Mouse (Mus musculus) embryonic facial prominence, embryonic 11.5 days (tissue): ENCODE data around the gene Slc19a2. TPM values are rescaled to one million over a fixed set of nuclear protein-coding genes. Genes with fewer than 3 reads are reported as not detected.

Experiments
- ATAC-seq: fragments of 200-750 bp; cut with Nextera tagmentation; replicated peaks from 2 replicates; pipeline ENCODE4 v1.8.0; 2017; ENCODE audit warnings: low read depth; ENCODE audit not compliant: insufficient number of reproducible peaks, low FRiP score, low TSS enrichment
- DNase-seq: peaks from one replicate; pipeline ENCODE4 v3.0.0-alpha.2; 2015; ENCODE audit warnings: low spot score
- H3K27ac ChIP-seq: fragments of 300-500 bp; sonication (generic); replicated peaks from 2 replicates; pipeline ENCODE4 v1.5.1; 2014; ENCODE audit warnings: mild to moderate bottlenecking, low read depth, low read length, control low read depth
- H3K27me3 ChIP-seq: fragments of 300-500 bp; sonication (generic); 2 replicates; pipeline ENCODE4 v1.6.1; 2014; ENCODE audit warnings: mild to moderate bottlenecking, low read length, moderate library complexity, mixed read lengths; ENCODE audit not compliant: control insufficient read depth, insufficient read depth
- H3K36me3 ChIP-seq: fragments of 300-500 bp; sonication (generic); replicated peaks from 2 replicates; pipeline ENCODE4 v1.6.1; 2014; ENCODE audit warnings: low read depth, mild to moderate bottlenecking, low read length, moderate library complexity, mixed read lengths; ENCODE audit not compliant: control insufficient read depth, insufficient read depth
- H3K4me1 ChIP-seq: fragments of 300-500 bp; sonication (generic); 2 replicates; pipeline ENCODE4 v1.6.1; 2014; ENCODE audit warnings: low read length, mixed read lengths; ENCODE audit not compliant: control insufficient read depth, insufficient read depth
- H3K4me2 ChIP-seq: fragments of 300-500 bp; sonication (generic); 2 replicates; pipeline ENCODE4 v1.6.1; 2014; ENCODE audit warnings: low read depth, mild to moderate bottlenecking, control low read depth, low read length, moderate library complexity
- H3K4me3 ChIP-seq: fragments of 300-500 bp; sonication (generic); 2 replicates; pipeline ENCODE4 v1.5.1; 2014; ENCODE audit warnings: low read depth, low read length, control low read depth
- H3K9ac ChIP-seq: fragments of 300-500 bp; sonication (generic); replicated peaks from 2 replicates; pipeline ENCODE4 v1.6.1; 2014; ENCODE audit warnings: mild to moderate bottlenecking, control low read depth, low read length
- H3K9me3 ChIP-seq: fragments of 300-500 bp; sonication (generic); replicated peaks from 2 replicates; pipeline ENCODE4 v1.6.1; 2016; ENCODE audit warnings: mild to moderate bottlenecking, low read length, inconsistent platforms, mixed read lengths; ENCODE audit not compliant: control insufficient read depth
- WGBS: fragments of 180-500 bp; shearing (Covaris S2); extraction: QIAGEN DNeasy Blood & Tissue Kit; methylation state at CpG from one replicate; pipeline ENCODE4 v1.1.7; 2014; 5-methylcytosine and 5-hydroxymethylcytosine counted together
- polyA plus RNA-seq: library from polyadenylated mRNA; unstranded; fragments of >200 nt; fragmentation: Nextera tagmentation; extraction: Ambion mirVana; gene quantifications from 2 replicates; pipeline ENCODE4 v1.2.1, GENCODE M21; 2014

Gene Slc19a2
- polyA plus RNA-seq = 10.5 and 11.8 TPM in 2 replicates

DNA sequence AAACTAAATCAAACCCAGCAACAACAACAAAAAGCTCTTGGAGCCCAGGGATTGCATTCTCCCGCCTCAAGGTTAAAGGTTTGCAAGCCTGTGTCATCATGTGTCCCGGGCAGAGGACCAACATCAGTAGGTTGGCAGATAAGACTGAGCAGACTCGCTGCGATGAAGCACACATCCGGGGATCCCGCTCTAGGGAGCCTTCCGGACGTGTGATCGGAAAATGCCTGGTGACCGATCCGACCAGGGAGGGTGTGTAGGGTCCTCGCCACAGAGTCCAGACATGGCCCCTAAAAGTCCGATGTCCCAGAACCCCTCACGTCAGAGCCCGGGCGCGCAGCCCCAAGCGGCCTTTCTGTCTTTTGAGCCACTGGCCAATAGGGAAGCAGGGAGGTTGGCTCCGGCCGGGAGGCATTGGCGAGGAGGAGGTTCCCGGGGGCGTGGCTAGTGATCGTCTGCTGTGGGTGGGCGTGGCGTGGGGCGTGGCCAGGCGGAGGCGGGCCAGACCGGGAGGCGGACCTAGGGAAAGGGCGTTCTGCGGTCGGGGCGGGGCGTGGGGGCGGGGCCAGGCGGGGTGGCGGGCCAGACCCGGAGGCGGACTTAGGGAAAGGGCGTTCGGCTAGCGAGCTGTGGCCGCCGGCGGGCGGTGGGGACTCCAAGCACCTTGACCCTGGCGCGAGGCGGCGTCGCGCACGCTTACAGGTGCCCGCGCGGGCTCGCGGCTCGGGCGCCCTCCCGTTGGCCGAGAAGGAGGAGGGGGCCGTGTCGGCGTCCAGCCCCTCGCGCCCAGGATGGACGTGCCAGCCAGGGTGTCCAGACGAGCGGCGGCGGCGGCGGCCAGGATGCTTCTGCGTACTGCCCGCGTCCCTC, at the start of gene Slc19a2:
Gene Slc19a2 (plus strand): TSS at position 582 of the 867 bp plus-strand sequence.
- no peaks in the 10 kb centered on the region for H3K27me3 ChIP-seq
- ATAC-seq (peak; percentile 98), DNase-seq (peak; percentile 97)
- under 1% methylated on average over 59 of the region's 79 CpGs for WGBS
- peak within 1 kb of the TSS; percentile 59 for H3K27ac ChIP-seq
- H3K4me2 ChIP-seq = peak within 1 kb of the TSS; percentile 89
- H3K9me3 ChIP-seq = no peaks in the 10 kb centered on the region
- H3K36me3 ChIP-seq = no peaks in the 10 kb centered on the region
- peak within 1 kb of the TSS; percentile 71 for H3K9ac ChIP-seq
- H3K4me3 ChIP-seq = peak within 1 kb of the TSS; percentile 70
- peaks cover 2% of the 10 kb centered on the region; the same call in 1 of the 2 replicates for H3K4me1 ChIP-seq

GRCm38 (mm10) chr1:164199551-164199950, 49.3 kb upstream of the Slc19a2 start:
- ATAC-seq (no peak), DNase-seq (no peak)
- no peak overlapping the region for H3K4me2 ChIP-seq
- H3K27ac ChIP-seq = no peak overlapping the region
- no peak overlapping the region for H3K9ac ChIP-seq
- no peaks in the 10 kb centered on the region for H3K4me1 ChIP-seq
- H3K27me3 ChIP-seq = no peaks in the 10 kb centered on the region
- no peaks in the 10 kb centered on the region for H3K9me3 ChIP-seq
- 85% methylated on average over 4 of the region's 4 CpGs for WGBS
- no peak overlapping the region for H3K4me3 ChIP-seq
- H3K36me3 ChIP-seq = no peaks in the 10 kb centered on the region

DNA sequence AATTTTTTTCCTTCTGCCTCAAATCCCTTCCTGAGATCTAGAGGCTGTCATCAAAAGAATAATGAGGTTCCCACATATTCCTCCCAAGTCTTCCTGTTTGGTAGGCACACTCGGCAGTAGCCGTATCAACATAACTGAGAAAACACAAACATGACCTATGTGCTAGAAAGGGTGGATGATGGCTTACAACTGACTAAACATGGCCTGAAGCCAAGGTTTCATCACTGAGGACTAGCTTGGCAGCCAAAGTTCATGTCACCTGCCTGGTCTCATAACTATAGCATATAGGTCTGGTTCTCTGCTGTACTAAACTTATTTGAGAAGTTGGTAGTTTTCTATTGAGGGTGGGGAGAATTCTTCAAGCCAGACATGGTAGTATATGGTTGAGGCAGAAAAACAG, 40.4 kb upstream of the Slc19a2 start:
- no peak overlapping the region for H3K9ac ChIP-seq

GRCm38 (mm10) chr1:164210899-164211298, 37.9 kb upstream of the Slc19a2 start:
- no peak overlapping the region for H3K4me3 ChIP-seq
- H3K9me3 ChIP-seq = no peaks in the 10 kb centered on the region
- H3K36me3 ChIP-seq = no peaks in the 10 kb centered on the region
- no peaks in the 10 kb centered on the region for H3K4me1 ChIP-seq
- ATAC-seq (no peak), DNase-seq (no peak)
- no peak overlapping the region for H3K4me2 ChIP-seq
- no peak overlapping the region for H3K27ac ChIP-seq
- no peaks in the 10 kb centered on the region for H3K27me3 ChIP-seq
- 82% methylated on average over 4 of the region's 4 CpGs for WGBS
- H3K9ac ChIP-seq = no peak overlapping the region

More for the DNA sequence above, 40.4 kb upstream of the Slc19a2 start:
- no peaks in the 10 kb centered on the region for H3K27me3 ChIP-seq
- no peaks in the 10 kb centered on the region for H3K9me3 ChIP-seq
- ATAC-seq (no peak), DNase-seq (no peak)
- WGBS = 72% methylated on average over 2 of the region's 2 CpGs
- H3K27ac ChIP-seq = no peak overlapping the region
- no peak overlapping the region for H3K4me3 ChIP-seq
- H3K36me3 ChIP-seq = no peaks in the 10 kb centered on the region
- H3K4me1 ChIP-seq = no peaks in the 10 kb centered on the region
- no peak overlapping the region for H3K4me2 ChIP-seq

DNA sequence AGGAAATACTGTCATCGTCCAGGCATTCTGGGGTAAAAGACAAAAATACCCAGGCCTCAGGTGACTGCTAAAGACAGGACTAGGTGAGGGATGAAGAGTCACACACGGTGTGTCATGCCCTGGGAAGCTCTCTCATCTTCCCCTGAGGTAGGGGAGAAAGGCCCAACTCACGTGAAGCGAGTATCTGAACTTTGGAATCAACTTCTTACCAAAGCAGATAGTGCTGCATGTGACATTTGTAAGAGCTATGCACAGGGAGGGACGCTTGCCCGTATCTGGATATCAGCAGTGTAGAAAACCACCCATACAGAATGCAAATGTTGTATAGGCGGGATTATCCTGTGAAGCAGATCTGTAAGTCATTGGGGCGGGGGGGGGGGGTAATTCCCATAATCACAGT, 36.2 kb upstream of the Slc19a2 start:
- no peak overlapping the region for H3K9ac ChIP-seq

DNA sequence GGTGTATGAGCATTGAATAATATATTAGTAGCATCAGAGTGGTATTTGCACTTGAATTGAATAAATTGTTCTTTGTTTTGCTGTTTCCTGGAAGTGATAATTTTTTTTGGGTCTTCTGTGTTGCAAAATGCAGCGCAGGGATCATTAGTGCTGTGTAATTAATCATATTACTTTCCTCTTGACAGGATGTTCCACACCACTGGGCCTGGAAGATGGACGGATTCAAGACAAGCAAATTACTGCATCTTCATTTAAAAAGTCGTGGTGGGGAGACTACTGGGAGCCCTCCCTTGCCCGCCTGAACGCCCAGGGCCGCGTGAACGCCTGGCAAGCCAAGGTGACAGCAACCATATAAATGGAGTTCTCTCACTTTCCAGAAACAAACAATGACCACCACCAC, 34.7 kb upstream of the Slc19a2 start:
- H3K36me3 ChIP-seq = no peaks in the 10 kb centered on the region
- no peak overlapping the region for H3K9ac ChIP-seq
- H3K27ac ChIP-seq = no peak overlapping the region
- WGBS = 62% methylated on average over 8 of the region's 8 CpGs
- H3K4me2 ChIP-seq = no peak overlapping the region
- no peak for ATAC-seq
- H3K9me3 ChIP-seq = no peaks in the 10 kb centered on the region
- no peak overlapping the region for H3K4me3 ChIP-seq
- no peak for DNase-seq
- no peaks in the 10 kb centered on the region for H3K27me3 ChIP-seq
- H3K4me1 ChIP-seq = no peaks in the 10 kb centered on the region

More for the DNA sequence above, 36.2 kb upstream of the Slc19a2 start:
- Histone ChIP-seq H3K27me3 (no peaks in the 10 kb centered on the region), H3K36me3 (no peaks in the 10 kb centered on the region), H3K4me1 (no peaks in the 10 kb centered on the region), H3K4me3 (no peak overlapping the region), H3K27ac (no peak overlapping the region), H3K9me3 (no peaks in the 10 kb centered on the region), H3K4me2 (no peak overlapping the region)
- ATAC-seq (no peak), DNase-seq (no peak)
- 75% methylated on average over 8 of the region's 8 CpGs for WGBS

- DNase-seq = no peak
- Histone ChIP-seq H3K27me3 (no peaks in the 10 kb centered on the region), H3K4me3 (no peak overlapping the region), H3K4me1 (no peaks in the 10 kb centered on the region), H3K36me3 (no peaks in the 10 kb centered on the region), H3K4me2 (no peak overlapping the region), H3K9ac (no peak overlapping the region), H3K27ac (no peak overlapping the region), H3K9me3 (no peaks in the 10 kb centered on the region)
- WGBS = 85% methylated on average over 3 of the region's 3 CpGs
- ATAC-seq = no peak
These were observed 33.7 kb upstream of the Slc19a2 start for GRCm38 (mm10) chr1:164215097-164215496.

DNA sequence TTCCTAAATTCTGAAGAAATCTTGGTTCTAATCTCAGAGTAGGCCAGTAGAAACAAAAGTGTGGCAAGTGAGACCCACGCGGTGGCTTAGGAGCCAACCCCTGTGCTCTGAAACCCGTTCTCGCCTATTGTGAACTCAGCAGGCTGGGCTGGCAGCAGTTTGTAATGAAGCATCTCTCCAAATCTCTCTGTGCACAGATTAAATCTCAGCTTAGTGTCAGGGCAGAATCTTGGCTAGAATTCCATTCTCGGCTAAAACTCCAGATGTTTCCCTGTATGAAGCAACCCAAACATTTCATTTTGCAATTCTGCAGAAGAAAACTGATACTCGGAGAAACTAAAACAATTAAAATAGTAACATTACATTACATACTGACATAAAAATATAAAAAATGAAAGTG, 33.3 kb upstream of the Slc19a2 start:
- Histone ChIP-seq H3K36me3 (no peaks in the 10 kb centered on the region), H3K4me2 (no peak overlapping the region), H3K9me3 (no peaks in the 10 kb centered on the region), H3K4me1 (no peaks in the 10 kb centered on the region), H3K9ac (no peak overlapping the region), H3K27me3 (no peaks in the 10 kb centered on the region), H3K4me3 (no peak overlapping the region), H3K27ac (no peak overlapping the region)
- 82% methylated on average over 6 of the region's 6 CpGs for WGBS
- DNase-seq = no peak
- ATAC-seq = no peak
